Mouse (Mus musculus): ENCODE measurements at regions not wholly inside any gene's neighbourhood (a gene's known extent, or its start where the extent isn't known, plus 50 kb on each side); places are given as distances from the start of the nearest gene placed in this dataset.

DNA sequence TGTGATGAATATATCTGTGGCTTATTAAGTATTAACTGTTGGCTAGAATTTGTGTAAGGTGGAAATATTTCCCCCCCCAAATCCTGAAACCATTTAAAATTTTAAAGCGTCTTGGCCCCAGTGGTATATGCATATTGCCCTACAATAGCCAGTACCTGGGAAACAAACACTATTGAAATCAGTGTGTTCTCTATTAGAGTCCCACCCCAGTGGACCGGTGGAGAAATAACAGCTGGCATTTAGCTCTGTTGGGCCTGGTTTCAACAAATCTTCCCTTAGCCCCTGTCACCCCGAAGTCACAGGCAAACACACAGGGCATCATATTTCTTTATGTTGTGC, 120.0 kb upstream of the Gm10295 start:
- Histone ChIP-seq H3K27ac (ENCODE audit: low read length) (no peak overlapping the region), H3K27me3 (ENCODE audit: control insufficient read depth, insufficient read depth, low read depth, low read length) (no peaks in the 10 kb centered on the region), H3K4me3 (ENCODE audit: low read depth, low read length) (no peak overlapping the region), H3K9ac (ENCODE audit: low read depth, low read length) (no peak overlapping the region), H3K36me3 (ENCODE audit: control insufficient read depth, insufficient read depth) (no peaks in the 10 kb centered on the region), H3K9me3 (replicated peaks; ENCODE audit: control insufficient read depth, low read length) (no peaks in the 10 kb centered on the region), H3K4me1 (ENCODE audit: control insufficient read depth, low read depth, low read length) (no peaks in the 10 kb centered on the region), H3K4me2 (ENCODE audit: low read depth, low read length) (no peak overlapping the region)
- 15% methylated on average over 3 of the region's 3 CpGs for WGBS (ENCODE audit: insufficient replicate concordance)
- ATAC-seq (ENCODE audit: low read depth): no peak

DNA sequence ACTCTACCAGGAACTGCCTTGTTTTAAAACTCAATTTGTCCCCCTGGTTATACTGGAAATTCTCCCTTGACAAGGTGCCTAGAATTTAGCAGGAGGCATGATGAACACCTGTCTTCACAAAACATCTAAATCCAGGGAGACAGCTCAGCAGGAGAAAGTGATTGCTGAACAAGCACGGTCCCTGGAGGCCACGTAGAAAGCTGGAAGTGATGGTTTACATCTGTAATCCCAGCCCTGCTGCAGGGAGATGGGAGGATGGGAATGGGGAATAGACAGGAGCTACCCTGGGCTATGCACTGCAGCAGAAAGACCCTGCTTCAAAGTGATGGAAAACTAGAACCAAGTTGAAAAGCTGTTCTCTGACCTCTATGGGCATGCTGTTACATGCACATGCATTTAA, 119.1 kb upstream of the Gm10295 start:
- no peak for ATAC-seq (ENCODE audit: low read depth)

DNA sequence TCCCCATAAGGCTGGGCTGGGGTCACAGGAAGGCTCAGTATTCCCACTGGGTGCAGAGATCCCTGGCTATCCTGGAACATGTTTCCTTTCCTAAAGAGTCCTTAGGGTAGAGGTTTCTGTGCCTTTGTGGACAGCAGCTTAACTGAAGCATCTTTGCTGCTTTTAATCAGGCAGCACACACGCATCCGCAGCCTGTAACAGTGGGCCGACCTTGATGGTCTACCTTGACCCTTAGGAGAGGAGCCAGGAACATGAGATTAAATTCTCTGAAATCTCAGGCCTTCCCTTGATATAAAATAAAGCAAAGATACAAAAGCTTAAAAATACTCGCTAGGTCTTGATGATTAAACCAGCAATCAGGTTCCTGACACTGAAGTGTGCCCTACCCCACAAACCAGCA, 118.7 kb upstream of the Gm10295 start:
- Histone ChIP-seq H3K4me3 (ENCODE audit: low read depth, low read length) (no peak overlapping the region), H3K27ac (ENCODE audit: low read length) (no peak overlapping the region), H3K27me3 (ENCODE audit: control insufficient read depth, insufficient read depth, low read depth, low read length) (no peaks in the 10 kb centered on the region), H3K4me1 (ENCODE audit: control insufficient read depth, low read depth, low read length) (no peaks in the 10 kb centered on the region), H3K36me3 (ENCODE audit: control insufficient read depth, insufficient read depth) (no peaks in the 10 kb centered on the region), H3K9me3 (replicated peaks; ENCODE audit: control insufficient read depth, low read length) (no peaks in the 10 kb centered on the region), H3K9ac (ENCODE audit: low read depth, low read length) (no peak overlapping the region), H3K4me2 (ENCODE audit: low read depth, low read length) (no peak overlapping the region)
- 63% methylated on average over 4 of the region's 4 CpGs for WGBS (ENCODE audit: insufficient replicate concordance)
- ATAC-seq (ENCODE audit: low read depth): no peak

More for the DNA sequence above, 119.1 kb upstream of the Gm10295 start:
- no peaks in the 10 kb centered on the region for H3K36me3 ChIP-seq (ENCODE audit: control insufficient read depth, insufficient read depth)
- H3K4me1 ChIP-seq (ENCODE audit: control insufficient read depth, low read depth, low read length): no peaks in the 10 kb centered on the region
- H3K27ac ChIP-seq (ENCODE audit: low read length): no peak overlapping the region
- H3K9ac ChIP-seq (ENCODE audit: low read depth, low read length): no peak overlapping the region
- H3K4me2 ChIP-seq (ENCODE audit: low read depth, low read length): no peak overlapping the region
- no peak overlapping the region for H3K4me3 ChIP-seq (ENCODE audit: low read depth, low read length)
- H3K27me3 ChIP-seq (ENCODE audit: control insufficient read depth, insufficient read depth, low read depth, low read length): no peaks in the 10 kb centered on the region
- 46% methylated on average over 2 of the region's 2 CpGs for WGBS (ENCODE audit: insufficient replicate concordance)
- H3K9me3 ChIP-seq (replicated peaks; ENCODE audit: control insufficient read depth, low read length): no peaks in the 10 kb centered on the region

DNA sequence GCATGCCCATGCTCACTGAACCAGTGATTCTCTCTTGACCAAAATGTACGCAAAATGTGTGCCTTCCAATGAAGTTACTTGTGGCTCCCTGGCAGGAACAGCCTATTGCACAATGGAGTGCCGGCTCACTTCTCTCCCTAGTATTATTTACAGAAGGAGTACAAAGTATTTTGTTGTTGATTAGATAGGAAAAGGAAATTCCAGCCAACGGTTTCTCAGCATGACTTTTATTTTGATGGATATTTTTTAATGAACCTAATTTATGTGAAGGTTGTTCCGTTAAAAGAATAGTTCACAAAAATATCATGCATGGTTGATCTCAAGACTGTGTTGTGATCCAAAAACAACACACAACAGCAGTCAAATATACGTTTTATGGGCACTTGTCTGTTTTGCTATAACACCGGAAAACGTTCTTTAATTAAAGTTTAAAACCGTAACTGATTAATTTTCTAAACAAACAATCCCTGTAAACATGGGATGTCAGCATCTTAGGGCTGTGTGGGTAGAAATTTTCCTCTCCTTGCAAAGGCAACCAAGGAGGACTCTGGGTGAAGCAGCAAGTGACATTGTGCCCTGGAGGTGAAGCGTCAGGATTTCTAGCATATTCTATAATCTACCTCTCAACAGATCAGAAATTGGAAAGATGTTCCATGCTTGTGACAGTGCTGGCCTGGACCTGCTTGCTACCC, 116.3 kb upstream of the Gm10295 start:
- no peaks in the 10 kb centered on the region for H3K4me1 ChIP-seq (ENCODE audit: control insufficient read depth, low read depth, low read length)
- H3K9me3 ChIP-seq (replicated peaks; ENCODE audit: control insufficient read depth, low read length): no peaks in the 10 kb centered on the region
- 47% methylated on average over 9 of the region's 9 CpGs for WGBS (ENCODE audit: insufficient replicate concordance)
- peak; percentile 39; the same call in 1 of the 2 replicates for ATAC-seq (ENCODE audit: low read depth)
- no peak overlapping the region for H3K9ac ChIP-seq (ENCODE audit: low read depth, low read length)
- H3K4me3 ChIP-seq (ENCODE audit: low read depth, low read length): no peak overlapping the region
- no peaks in the 10 kb centered on the region for H3K27me3 ChIP-seq (ENCODE audit: control insufficient read depth, insufficient read depth, low read depth, low read length)
- H3K4me2 ChIP-seq (ENCODE audit: low read depth, low read length): no peak overlapping the region
- no peaks in the 10 kb centered on the region for H3K36me3 ChIP-seq (ENCODE audit: control insufficient read depth, insufficient read depth)
- no peak overlapping the region for H3K27ac ChIP-seq (ENCODE audit: low read length)

DNA sequence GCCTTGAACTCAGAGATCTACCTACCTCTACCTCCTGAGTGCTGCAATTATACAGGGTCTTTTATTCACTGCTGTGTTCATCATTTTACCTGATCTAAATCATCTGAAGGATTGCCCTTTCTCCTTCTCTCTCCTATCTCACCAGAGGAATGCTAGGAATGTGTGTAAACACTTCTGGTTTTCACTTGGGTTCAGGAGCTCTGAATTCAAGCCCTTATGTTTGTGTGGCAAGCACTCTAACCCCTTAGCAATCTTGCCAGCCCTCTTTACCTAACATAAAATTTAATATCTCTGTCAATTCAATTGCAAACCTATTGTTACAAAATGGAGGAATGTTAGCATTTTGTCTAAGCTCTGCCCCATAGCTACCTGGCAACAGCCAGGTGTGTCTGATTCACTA, 112.8 kb upstream of the Gm10295 start:
- H3K36me3 ChIP-seq (ENCODE audit: control insufficient read depth, insufficient read depth): no peaks in the 10 kb centered on the region
- H3K4me3 ChIP-seq (ENCODE audit: low read depth, low read length): no peak overlapping the region
- no peak for ATAC-seq (ENCODE audit: low read depth)
- no peaks in the 10 kb centered on the region for H3K27me3 ChIP-seq (ENCODE audit: control insufficient read depth, insufficient read depth, low read depth, low read length)
- no peak overlapping the region for H3K9ac ChIP-seq (ENCODE audit: low read depth, low read length)
- H3K4me2 ChIP-seq (ENCODE audit: low read depth, low read length): no peak overlapping the region
- no peaks in the 10 kb centered on the region for H3K4me1 ChIP-seq (ENCODE audit: control insufficient read depth, low read depth, low read length)
- no peak overlapping the region for H3K27ac ChIP-seq (ENCODE audit: low read length)
- H3K9me3 ChIP-seq (replicated peaks; ENCODE audit: control insufficient read depth, low read length): no peaks in the 10 kb centered on the region

DNA sequence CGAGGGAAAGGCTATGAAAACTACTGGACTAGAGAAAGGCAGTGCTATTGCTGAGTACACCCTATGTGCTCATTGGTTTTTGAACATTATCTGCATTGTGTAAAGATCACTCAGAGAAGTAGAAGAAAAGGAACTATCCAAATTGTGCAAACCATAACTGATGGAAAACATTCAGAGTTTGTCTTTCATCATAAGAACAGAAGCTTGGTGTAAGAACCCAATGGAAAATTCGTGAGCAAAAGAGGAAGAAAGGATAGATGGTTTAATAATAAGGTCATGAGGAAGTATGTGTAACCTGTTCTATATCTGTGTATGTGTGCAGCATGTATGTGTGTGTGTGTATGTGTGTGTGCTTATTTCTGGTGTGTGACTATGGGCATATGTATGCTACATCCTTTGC, 112.3 kb upstream of the Gm10295 start:
- H3K9me3 ChIP-seq (replicated peaks; ENCODE audit: control insufficient read depth, low read length): no peaks in the 10 kb centered on the region
- H3K4me2 ChIP-seq (ENCODE audit: low read depth, low read length): no peak overlapping the region
- ATAC-seq (ENCODE audit: low read depth): peak; percentile 35; the same call in 1 of the 2 replicates
- H3K9ac ChIP-seq (ENCODE audit: low read depth, low read length): no peak overlapping the region
- no peaks in the 10 kb centered on the region for H3K36me3 ChIP-seq (ENCODE audit: control insufficient read depth, insufficient read depth)
- no peak overlapping the region for H3K4me3 ChIP-seq (ENCODE audit: low read depth, low read length)
- H3K27ac ChIP-seq (ENCODE audit: low read length): no peak overlapping the region
- H3K4me1 ChIP-seq (ENCODE audit: control insufficient read depth, low read depth, low read length): no peaks in the 10 kb centered on the region
- 33% methylated on average over 2 of the region's 2 CpGs for WGBS (ENCODE audit: insufficient replicate concordance)
- H3K27me3 ChIP-seq (ENCODE audit: control insufficient read depth, insufficient read depth, low read depth, low read length): no peaks in the 10 kb centered on the region

DNA sequence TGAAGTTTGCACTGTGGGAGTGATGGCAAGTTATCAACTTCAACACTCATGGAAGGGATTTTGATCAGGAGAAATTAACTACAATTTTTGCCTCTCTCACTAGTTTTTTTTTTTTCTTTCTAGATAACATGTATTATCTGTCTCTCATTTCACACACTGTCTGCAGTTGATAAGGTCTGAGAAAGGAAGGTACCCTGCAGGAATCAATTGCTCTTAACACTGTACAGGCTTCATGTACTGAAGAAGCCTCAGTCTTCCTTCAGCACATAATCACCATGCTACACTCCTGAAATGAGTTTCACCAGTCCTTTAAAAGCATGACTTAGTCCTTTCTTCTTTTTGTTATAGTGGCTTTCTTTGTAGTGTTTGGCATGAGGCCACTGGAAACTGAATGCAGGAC, 108.5 kb upstream of the Gm10295 start:
- Histone ChIP-seq H3K4me1 (ENCODE audit: control insufficient read depth, low read depth, low read length) (no peaks in the 10 kb centered on the region), H3K27ac (ENCODE audit: low read length) (no peak overlapping the region), H3K4me2 (ENCODE audit: low read depth, low read length) (no peak overlapping the region), H3K9me3 (replicated peaks; ENCODE audit: control insufficient read depth, low read length) (no peaks in the 10 kb centered on the region), H3K9ac (ENCODE audit: low read depth, low read length) (no peak overlapping the region), H3K36me3 (ENCODE audit: control insufficient read depth, insufficient read depth) (no peaks in the 10 kb centered on the region), H3K4me3 (ENCODE audit: low read depth, low read length) (no peak overlapping the region), H3K27me3 (ENCODE audit: control insufficient read depth, insufficient read depth, low read depth, low read length) (no peaks in the 10 kb centered on the region)
- 0 out of 2 replicates have a peak, but pooled peaks have one; percentile 45 for ATAC-seq (ENCODE audit: low read depth)

DNA sequence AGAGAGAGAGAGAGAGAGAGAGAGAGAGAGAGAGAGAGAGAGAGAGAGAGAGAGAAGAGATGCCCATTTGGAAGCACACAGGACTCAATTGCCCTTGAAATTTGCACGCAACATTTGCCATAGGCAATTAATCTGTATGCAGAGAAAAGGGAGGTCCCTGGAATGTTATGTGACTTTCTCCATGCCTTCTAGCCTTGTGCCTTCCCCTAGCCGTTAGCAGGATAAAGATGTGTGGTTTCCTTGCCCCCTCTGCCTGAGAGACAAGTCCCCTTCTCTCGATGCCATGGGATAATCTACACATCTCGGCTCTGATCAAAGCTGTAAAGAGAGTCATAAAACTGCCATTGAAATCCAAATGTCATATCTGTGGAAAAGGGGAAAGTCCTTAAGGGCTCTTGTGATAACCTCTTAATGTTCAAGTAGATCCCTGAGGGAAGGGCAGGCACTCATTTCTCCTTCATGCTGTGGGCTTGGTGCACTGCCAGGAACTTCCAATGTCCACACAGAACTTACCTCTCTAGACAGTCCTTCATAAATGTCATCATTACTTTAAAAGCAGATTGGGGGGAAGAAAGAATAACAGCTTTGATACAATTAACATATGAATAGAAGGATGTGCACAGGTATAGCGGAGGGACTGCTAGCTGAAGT, 106.9 kb upstream of the Gm10295 start:
- H3K4me3 ChIP-seq (ENCODE audit: low read depth, low read length): no peak overlapping the region
- no peak overlapping the region for H3K27ac ChIP-seq (ENCODE audit: low read length)
- no peak overlapping the region for H3K9ac ChIP-seq (ENCODE audit: low read depth, low read length)
- H3K4me2 ChIP-seq (ENCODE audit: low read depth, low read length): no peak overlapping the region
- H3K9me3 ChIP-seq (replicated peaks; ENCODE audit: control insufficient read depth, low read length): no peaks in the 10 kb centered on the region
- WGBS (ENCODE audit: insufficient replicate concordance): 64% methylated on average over 5 of the region's 5 CpGs
- no peaks in the 10 kb centered on the region for H3K4me1 ChIP-seq (ENCODE audit: control insufficient read depth, low read depth, low read length)
- no peaks in the 10 kb centered on the region for H3K27me3 ChIP-seq (ENCODE audit: control insufficient read depth, insufficient read depth, low read depth, low read length)
- no peaks in the 10 kb centered on the region for H3K36me3 ChIP-seq (ENCODE audit: control insufficient read depth, insufficient read depth)
- ATAC-seq (ENCODE audit: low read depth): no peak

DNA sequence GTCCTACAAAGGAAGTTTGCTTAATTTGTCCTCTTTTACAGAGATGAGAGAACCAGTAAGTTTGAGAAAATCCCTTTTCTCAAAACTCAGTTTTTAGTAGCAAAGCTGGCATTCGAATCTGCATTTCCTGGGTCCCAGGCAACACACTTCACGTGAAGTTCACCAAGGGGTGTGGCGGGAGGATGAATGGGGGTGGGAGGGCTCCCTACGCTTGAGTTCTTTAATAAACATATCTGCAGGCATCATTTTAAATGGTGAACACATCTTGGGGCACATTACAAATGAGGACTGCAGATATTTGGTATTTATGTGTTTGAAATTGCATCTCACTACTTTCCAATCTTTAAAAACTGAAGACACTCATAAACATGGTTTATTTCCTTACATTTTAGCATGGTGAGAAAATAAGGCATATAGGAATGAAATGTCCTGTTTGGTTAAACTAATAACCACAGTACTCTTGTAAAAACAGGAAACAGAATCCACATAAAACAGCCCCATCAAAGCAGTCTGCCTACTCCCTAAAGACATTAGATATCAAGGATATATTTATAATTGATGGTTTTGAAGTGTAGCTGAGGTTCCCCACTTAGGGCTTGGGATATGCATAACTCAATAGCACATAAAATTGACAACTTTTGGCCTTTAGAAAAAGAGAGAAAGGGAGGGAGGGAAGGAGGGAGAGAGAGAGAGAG, 106.3 kb upstream of the Gm10295 start:
- no peak for ATAC-seq (ENCODE audit: low read depth)
- Histone ChIP-seq H3K27me3 (ENCODE audit: control insufficient read depth, insufficient read depth, low read depth, low read length) (no peaks in the 10 kb centered on the region), H3K36me3 (ENCODE audit: control insufficient read depth, insufficient read depth) (no peaks in the 10 kb centered on the region), H3K27ac (ENCODE audit: low read length) (no peak overlapping the region), H3K4me3 (ENCODE audit: low read depth, low read length) (no peak overlapping the region), H3K4me1 (ENCODE audit: control insufficient read depth, low read depth, low read length) (no peaks in the 10 kb centered on the region), H3K4me2 (ENCODE audit: low read depth, low read length) (no peak overlapping the region), H3K9me3 (replicated peaks; ENCODE audit: control insufficient read depth, low read length) (no peaks in the 10 kb centered on the region), H3K9ac (ENCODE audit: low read depth, low read length) (no peak overlapping the region)
- WGBS (ENCODE audit: insufficient replicate concordance): 57% methylated on average over 4 of the region's 4 CpGs

Data from liver, embryonic 16.5 days (tissue).